Mouse (Mus musculus) heart, postnatal 14 days (tissue): ENCODE data around the gene Hoxc8. TPM values are rescaled to one million over a fixed set of nuclear protein-coding genes. Genes with fewer than 3 reads are reported as not detected.

Experiments
- DNase-seq, 2 experiments: peaks; one replicate each; pipeline ENCODE4 v3.0.0; 2021 to 2022
- intact Hi-C: fragments of 180-260 bp; cut with DNase I; formaldehyde crosslinking; loops from one replicate; pipeline ENCODE4 v1.15.1; 2025
- total RNA-seq, 2 experiments: library from RNA; stranded (reverse); gene quantifications; 2 replicates each; pipeline ENCODE4 v1.2.3; 2021

Gene Hoxc8
- total RNA-seq, 2 experiments from 2014 or later: not detected

- DNase-seq: peak in 1 of 2 experiments; percentile 28
- intact Hi-C loops: no loop called here
These were observed 26.5 kb upstream of the Hoxc8 start for GRCm38 (mm10) chr15:102963671-102964640.

- DNase-seq: no peak
- intact Hi-C loops: no loop called here
These were observed 25.2 kb upstream of the Hoxc8 start for GRCm38 (mm10) chr15:102965003-102965891.

GRCm38 (mm10) chr15:102965892-102966775 is 24.3 kb upstream of the Hoxc8 start:
- intact Hi-C loops: no loop called here
- peak; percentile 48 to 69 for DNase-seq

GRCm38 (mm10) chr15:102966776-102967311 is 23.6 kb upstream of the Hoxc8 start, which contains the start of gene Hoxc10:
Gene Hoxc10, plus strand, starts transcription at chr15:102966796.
- intact Hi-C loops: no loop called here
- no peak for DNase-seq

GRCm38 (mm10) chr15:102967312-102967510 is 23.2 kb upstream of the Hoxc8 start, which contains the start of gene Hoxc5:
Gene Hoxc5, plus strand, starts transcription at chr15:102967443.
- intact Hi-C loops: no loop called here
- no peak for DNase-seq

GRCm38 (mm10) chr15:102967511-102968397 is 22.7 kb upstream of the Hoxc8 start:
- intact Hi-C loops: no loop called here
- DNase-seq: no peak

- no peak for DNase-seq
- intact Hi-C loops: no loop called here
These were observed 21.1 kb upstream of the Hoxc8 start for GRCm38 (mm10) chr15:102969296-102969695.

- no peak for DNase-seq
- intact Hi-C loops: loop anchor here (5.0 kb wide), 1 partner anchor 208 kb away; no protein-coding TSS in a partner anchor
These were observed 19.7 kb upstream of the Hoxc8 start for GRCm38 (mm10) chr15:102970740-102971139.

- DNase-seq: no peak
- intact Hi-C loops: loop anchor here (5.0 kb wide), 1 partner anchor 210 kb away; no protein-coding TSS in a partner anchor
These were observed 18.2 kb upstream of the Hoxc8 start for GRCm38 (mm10) chr15:102972254-102972653.

- no peak for DNase-seq
- intact Hi-C loops: loop anchor here (5.0 kb wide), 1 partner anchor 210 kb away; no protein-coding TSS in a partner anchor
These were observed 17.7 kb upstream of the Hoxc8 start for GRCm38 (mm10) chr15:102972753-102973152.

GRCm38 (mm10) chr15:102975034-102975433 is 15.4 kb upstream of the Hoxc8 start:
- no peak for DNase-seq
- intact Hi-C loops: no loop called here

- no peak for DNase-seq
- intact Hi-C loops: no loop called here
These were observed 14.7 kb upstream of the Hoxc8 start for GRCm38 (mm10) chr15:102975688-102976111.

GRCm38 (mm10) chr15:102976171-102976570 is 14.2 kb upstream of the Hoxc8 start, which contains the start of gene Hoxc9:
Gene Hoxc9, plus strand, starts transcription at chr15:102976439.
- DNase-seq: no peak
- intact Hi-C loops: no loop called here

- intact Hi-C loops: no loop called here
- no peak for DNase-seq
These were observed 13.6 kb upstream of the Hoxc8 start for GRCm38 (mm10) chr15:102976631-102977422.

GRCm38 (mm10) chr15:102977423-102977974 is 12.9 kb upstream of the Hoxc8 start:
- DNase-seq: no peak
- intact Hi-C loops: no loop called here

- intact Hi-C loops: no loop called here
- no peak for DNase-seq
These were observed 11.5 kb upstream of the Hoxc8 start for GRCm38 (mm10) chr15:102978615-102979515.

- no peak for DNase-seq
- intact Hi-C loops: no loop called here
These were observed 10.5 kb upstream of the Hoxc8 start for GRCm38 (mm10) chr15:102979936-102980335.
